Mouse (Mus musculus) C2C12 (cell line): Measurements from ENCODE around the gene Fstl1. TPM values are rescaled to one million over a fixed set of nuclear protein-coding genes. Genes with fewer than 3 reads are reported as not detected.

ENCODE experiments used
- H3K27me3 ChIP-seq: one replicate; pipeline ENCODE4 v1.6.1; 2011; ENCODE audit not compliant: control insufficient read depth, insufficient read depth, insufficient read length
- H3K36me3 ChIP-seq: one replicate; pipeline ENCODE4 v1.6.1; 2011; ENCODE audit not compliant: control insufficient read depth, insufficient read depth
- H3K4me3 ChIP-seq: one replicate; pipeline ENCODE4 v1.5.1; 2011; ENCODE audit warnings: mild to moderate bottlenecking, control low read depth; ENCODE audit not compliant: poor library complexity, insufficient read depth, severe bottlenecking
- H3K79me2 ChIP-seq: one replicate; pipeline ENCODE4 v1.6.1; 2011; ENCODE audit not compliant: control insufficient read depth, insufficient read depth
- H3K79me3 ChIP-seq: one replicate; pipeline ENCODE4 v1.6.1; 2011; ENCODE audit warnings: low read depth, control low read depth
- H3ac ChIP-seq: one replicate; pipeline ENCODE3; 2011; ENCODE audit warnings: low read depth; ENCODE audit not compliant: control insufficient read depth, insufficient read length
- CEBPB ChIP-seq: IDR thresholded peaks from one replicate; pipeline ENCODE4 v1.6.1; 2011; ENCODE audit warnings: low read depth, mild to moderate bottlenecking, control low read depth, moderate library complexity
- CTCF ChIP-seq: IDR thresholded peaks from one replicate; pipeline ENCODE4 v1.5.1; 2011; ENCODE audit not compliant: control insufficient read depth, insufficient read depth, insufficient read length
- FOSL1 ChIP-seq: IDR thresholded peaks from one replicate; pipeline ENCODE4 v1.8.0; 2011; ENCODE audit warnings: mild to moderate bottlenecking, low read length; ENCODE audit not compliant: poor library complexity, insufficient read depth, severe bottlenecking
- MAX ChIP-seq: IDR thresholded peaks from one replicate; pipeline ENCODE4 v1.6.1; 2011; ENCODE audit warnings: mild to moderate bottlenecking, control low read depth
- MYOD1 ChIP-seq: IDR thresholded peaks from one replicate; pipeline ENCODE4 v1.6.1; 2011; ENCODE audit warnings: low read depth; ENCODE audit not compliant: control insufficient read depth, insufficient read length
- MYOG ChIP-seq: IDR thresholded peaks from one replicate; pipeline ENCODE4 v1.6.1; 2011; ENCODE audit not compliant: control insufficient read depth, insufficient read length; ENCODE audit errors: extremely low read depth
- USF1 ChIP-seq: IDR thresholded peaks from one replicate; pipeline ENCODE4 v1.6.1; 2011; ENCODE audit warnings: low read depth, mild to moderate bottlenecking, control low read depth, moderate library complexity
- polyA plus RNA-seq: library from polyadenylated mRNA; unstranded; fragments of >200 nt; fragmentation: generic; extraction: Trizol; gene quantifications from one replicate; pipeline ENCODE4 v1.2.1, GENCODE M21; 2012; ENCODE audit warnings: missing spikeins

Fstl1 gene
- polyA plus RNA-seq, 1 experiment: 153 TPM

DNA sequence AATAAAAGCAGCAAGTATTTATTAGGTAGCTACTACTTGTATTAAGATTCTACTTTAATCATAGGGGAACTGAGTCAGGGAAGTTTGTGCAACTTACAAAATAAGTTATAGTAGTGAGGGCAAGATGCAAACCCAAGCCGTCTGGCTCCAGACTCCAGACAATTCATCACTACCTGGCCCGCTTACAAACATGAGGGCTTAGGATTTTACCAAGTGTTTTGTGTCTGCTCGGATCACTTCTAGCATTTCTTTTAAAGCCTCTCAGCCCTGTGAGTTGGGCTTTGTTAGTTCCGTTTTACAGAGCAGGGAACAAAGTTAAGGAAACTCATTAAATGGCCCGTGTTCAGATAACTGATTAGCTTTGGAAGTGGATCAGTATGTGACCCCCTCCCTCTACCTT, 1.9 kb downstream of the Fstl1 start:
- Histone ChIP-seq H3K79me3 (peaks cover 52% of the 10 kb centered on the region), H3K4me3 (peak overlapping the region; percentile 18), H3K36me3 (peaks cover 45% of the 10 kb centered on the region), H3K79me2 (peaks cover 68% of the 10 kb centered on the region), H3ac (no peak overlapping the region), H3K27me3 (no peaks in the 10 kb centered on the region)
- TF ChIP-seq MAX: no peak
- no peak for TF ChIP-seq FOSL1
- no peak for TF ChIP-seq MYOD1

DNA sequence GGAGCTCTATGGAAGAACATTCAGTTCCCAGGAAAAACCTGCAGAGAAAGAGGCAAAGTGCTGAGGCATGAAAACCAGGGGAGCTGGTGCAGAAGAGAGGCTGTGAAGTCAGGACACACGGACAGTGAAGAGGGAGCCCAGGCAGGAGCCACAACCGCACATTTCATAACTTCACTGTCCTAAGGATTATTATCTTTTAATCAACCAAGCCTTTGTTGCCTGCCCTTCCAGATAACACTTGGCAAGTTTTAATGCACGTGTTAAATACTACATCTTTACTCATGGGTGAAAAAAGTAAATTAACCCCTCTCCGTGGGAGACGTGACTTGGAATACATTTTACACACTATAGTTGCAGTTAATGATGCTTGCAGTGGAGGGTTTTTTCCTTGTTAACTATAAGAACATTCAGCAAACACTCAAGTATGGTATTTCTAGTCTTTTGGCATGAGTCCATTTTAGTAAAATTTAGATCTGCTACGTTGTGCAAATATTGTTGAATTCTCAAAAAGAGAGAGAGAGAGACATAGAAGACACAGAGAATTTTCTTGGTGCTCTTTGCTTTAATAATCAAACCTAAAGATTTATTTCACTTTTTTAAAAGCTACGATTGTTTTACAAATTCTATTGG, 3.1 kb downstream of the Fstl1 start:
- H3K27me3 ChIP-seq: no peaks in the 10 kb centered on the region
- peaks cover 65% of the 10 kb centered on the region for H3K79me3 ChIP-seq
- H3K4me3 ChIP-seq: no peak overlapping the region
- no peak for TF ChIP-seq FOSL1
- H3K36me3 ChIP-seq: peaks cover 57% of the 10 kb centered on the region
- H3K79me2 ChIP-seq: peaks cover 81% of the 10 kb centered on the region
- no peak overlapping the region for H3ac ChIP-seq

DNA sequence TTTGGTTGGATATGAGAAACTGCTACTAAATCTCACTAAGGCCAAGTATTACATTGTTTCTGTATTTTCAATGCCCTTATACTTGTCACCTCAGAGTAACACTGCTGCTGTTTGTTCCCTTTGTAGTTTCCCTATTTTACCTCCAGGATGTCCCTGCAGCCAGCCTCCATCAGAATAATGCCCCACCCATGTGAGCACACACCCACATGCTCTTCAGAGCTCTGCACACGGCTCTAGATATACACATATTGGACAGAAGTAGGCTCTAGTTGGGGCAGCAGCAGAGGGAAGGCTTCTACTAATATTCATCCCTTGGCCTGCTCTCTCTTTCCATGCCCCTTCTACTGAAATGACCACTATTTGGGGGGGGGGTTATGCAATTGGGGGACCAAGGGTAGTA, 3.7 kb downstream of the Fstl1 start:
- TF ChIP-seq USF1 (no peak), FOSL1 (no peak), MYOD1 (no peak), CTCF (no peak), MAX (no peak), CEBPB (no peak), MYOG (no peak)
- peaks cover 63% of the 10 kb centered on the region for H3K36me3 ChIP-seq
- peaks cover 87% of the 10 kb centered on the region for H3K79me2 ChIP-seq
- no peak overlapping the region for H3ac ChIP-seq
- no peaks in the 10 kb centered on the region for H3K27me3 ChIP-seq
- no peak overlapping the region for H3K4me3 ChIP-seq
- H3K79me3 ChIP-seq: peaks cover 71% of the 10 kb centered on the region

DNA sequence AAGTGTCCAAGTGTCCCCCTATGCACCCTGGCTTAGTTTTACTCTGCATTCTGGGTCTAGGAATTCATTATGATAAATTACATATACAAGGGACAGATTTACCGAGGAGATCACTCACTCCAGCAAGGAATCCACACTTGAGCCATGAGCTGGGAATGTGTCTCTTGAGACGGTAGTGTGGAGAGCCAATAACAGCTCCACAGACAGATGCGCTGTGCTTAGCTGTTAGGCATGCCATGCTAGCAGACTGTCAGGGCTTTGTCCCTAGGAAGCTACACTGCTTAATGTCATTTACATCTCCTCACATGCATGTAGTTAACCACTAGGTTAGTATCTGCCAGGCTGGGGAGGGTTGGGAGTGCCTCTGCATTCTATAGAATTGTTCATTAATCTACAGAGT, 4.2 kb downstream of the Fstl1 start:
- peaks cover 92% of the 10 kb centered on the region for H3K79me2 ChIP-seq
- H3K4me3 ChIP-seq: no peak overlapping the region
- H3ac ChIP-seq: no peak overlapping the region
- no peaks in the 10 kb centered on the region for H3K27me3 ChIP-seq
- H3K36me3 ChIP-seq: peaks cover 67% of the 10 kb centered on the region
- TF ChIP-seq MYOD1: no peak
- no peak for TF ChIP-seq FOSL1
- TF ChIP-seq USF1: no peak
- H3K79me3 ChIP-seq: peaks cover 75% of the 10 kb centered on the region

DNA sequence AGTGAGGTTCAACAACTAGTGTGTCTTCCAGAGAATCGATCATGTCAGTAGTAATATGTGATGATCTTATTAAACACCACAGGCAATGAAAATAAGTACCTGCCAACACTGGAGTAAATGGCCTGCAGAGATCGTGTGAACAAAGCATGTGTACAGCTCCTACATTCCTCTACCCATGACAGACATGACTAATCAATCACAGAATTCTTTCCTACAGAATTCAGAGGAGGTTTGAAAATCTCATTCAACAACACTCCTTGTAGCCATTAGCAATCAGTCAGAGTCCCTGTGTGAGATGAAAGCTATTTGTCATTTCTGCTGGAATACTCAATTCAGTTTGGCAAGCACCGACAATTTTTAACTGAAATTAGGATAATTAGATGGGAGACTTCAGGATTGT, 7.9 kb downstream of the Fstl1 start:
- Histone ChIP-seq H3K79me2 (peaks cover 79% of the 10 kb centered on the region), H3K36me3 (peaks cover 73% of the 10 kb centered on the region), H3ac (no peak overlapping the region), H3K4me3 (no peak overlapping the region), H3K79me3 (peaks cover 67% of the 10 kb centered on the region), H3K27me3 (no peaks in the 10 kb centered on the region)
- no peak for TF ChIP-seq MYOD1
- TF ChIP-seq USF1: no peak
- no peak for TF ChIP-seq MYOG
- no peak for TF ChIP-seq FOSL1
- no peak for TF ChIP-seq CEBPB
- TF ChIP-seq MAX: no peak
- TF ChIP-seq CTCF: no peak

DNA sequence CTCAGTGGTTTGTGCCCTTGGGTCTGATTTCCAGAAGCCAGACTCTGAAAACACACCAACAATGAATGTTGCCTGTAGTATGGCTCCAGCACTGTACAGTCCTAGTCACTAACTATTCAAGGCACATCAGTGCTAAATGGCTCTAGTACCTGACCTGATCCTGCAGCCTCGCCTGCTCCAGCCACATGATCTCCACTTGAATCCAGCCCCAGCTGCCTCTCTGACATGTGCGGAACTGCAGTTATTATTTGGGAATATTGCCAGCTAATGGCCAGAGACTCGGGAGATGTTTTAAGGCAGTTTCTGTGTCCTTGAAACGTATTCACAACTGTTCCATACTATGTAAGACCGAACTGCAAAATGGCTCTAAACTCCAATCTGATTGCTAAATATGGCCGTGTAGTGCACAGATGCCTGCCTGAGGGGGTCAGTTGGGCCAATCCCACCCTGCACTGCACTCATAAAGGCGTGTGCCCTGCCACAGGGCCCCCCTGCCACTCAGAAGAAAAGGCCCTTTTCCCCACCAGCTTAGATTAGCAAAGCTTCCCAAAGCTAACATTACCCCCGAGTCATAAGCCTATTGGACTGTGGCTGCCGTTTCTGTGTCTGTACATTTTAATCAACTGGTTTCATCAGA, 11.0 kb downstream of the Fstl1 start:
- Histone ChIP-seq H3ac (peak overlapping the region; percentile 6), H3K79me3 (peaks cover 52% of the 10 kb centered on the region), H3K79me2 (peaks cover 67% of the 10 kb centered on the region), H3K27me3 (no peaks in the 10 kb centered on the region), H3K36me3 (peaks cover 61% of the 10 kb centered on the region), H3K4me3 (no peak overlapping the region)
- TF ChIP-seq MYOG (no peak), FOSL1 (no peak), MAX (no peak), CTCF (no peak), USF1 (no peak), MYOD1 (no peak), CEBPB (no peak)
